Mouse (Mus musculus) brain, adult 2 months (tissue): ENCODE measurements around the gene Gm45837.

Source experiments
- DNase-seq: peaks from one replicate; pipeline ENCODE4 v3.0.0; 2011; ENCODE audit warnings: low read depth, low spot score

The Gm45837 gene

DNA sequence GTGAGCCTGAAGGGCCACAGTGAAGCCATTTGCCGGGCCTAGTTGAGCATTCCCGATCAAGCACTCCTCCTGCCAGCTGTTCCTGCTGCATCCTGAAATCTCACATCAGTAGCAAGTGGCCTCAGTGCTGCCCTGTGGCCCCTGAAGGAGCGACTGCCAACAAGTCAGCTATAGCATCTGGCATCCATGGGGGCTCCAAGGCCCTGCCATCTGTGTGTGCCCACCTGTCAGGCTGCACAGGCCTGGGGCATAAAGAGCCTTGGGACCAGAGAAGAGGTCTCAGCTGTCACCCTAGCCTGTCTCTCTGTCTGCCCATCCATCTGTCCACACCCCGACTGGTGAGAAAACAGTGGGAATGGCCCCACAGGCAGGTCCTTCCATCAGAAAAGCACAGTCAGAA, 54.2 kb downstream of the Gm45837 start:
- DNase-seq: no peak

DNA sequence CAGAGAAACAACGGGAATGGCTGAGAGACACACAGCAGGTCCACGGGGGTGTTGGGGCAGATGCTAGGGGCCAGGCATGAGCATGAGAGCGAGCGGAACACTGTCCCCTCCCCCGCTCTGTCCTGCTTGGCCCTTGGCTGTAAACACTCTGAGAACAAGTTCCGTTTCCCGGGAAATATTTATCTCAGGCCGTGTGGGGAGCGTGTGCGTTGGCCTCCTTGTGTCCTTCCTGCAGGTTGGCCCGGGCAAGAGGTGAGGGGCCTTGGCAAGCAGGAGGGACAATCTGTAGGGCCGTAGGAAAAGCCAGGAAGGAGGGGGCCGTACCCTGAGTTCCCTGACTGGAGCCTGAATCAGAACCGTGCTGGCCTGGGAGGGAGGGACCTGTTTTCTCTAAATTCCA, 54.7 kb downstream of the Gm45837 start:
- DNase-seq: no peak

DNA sequence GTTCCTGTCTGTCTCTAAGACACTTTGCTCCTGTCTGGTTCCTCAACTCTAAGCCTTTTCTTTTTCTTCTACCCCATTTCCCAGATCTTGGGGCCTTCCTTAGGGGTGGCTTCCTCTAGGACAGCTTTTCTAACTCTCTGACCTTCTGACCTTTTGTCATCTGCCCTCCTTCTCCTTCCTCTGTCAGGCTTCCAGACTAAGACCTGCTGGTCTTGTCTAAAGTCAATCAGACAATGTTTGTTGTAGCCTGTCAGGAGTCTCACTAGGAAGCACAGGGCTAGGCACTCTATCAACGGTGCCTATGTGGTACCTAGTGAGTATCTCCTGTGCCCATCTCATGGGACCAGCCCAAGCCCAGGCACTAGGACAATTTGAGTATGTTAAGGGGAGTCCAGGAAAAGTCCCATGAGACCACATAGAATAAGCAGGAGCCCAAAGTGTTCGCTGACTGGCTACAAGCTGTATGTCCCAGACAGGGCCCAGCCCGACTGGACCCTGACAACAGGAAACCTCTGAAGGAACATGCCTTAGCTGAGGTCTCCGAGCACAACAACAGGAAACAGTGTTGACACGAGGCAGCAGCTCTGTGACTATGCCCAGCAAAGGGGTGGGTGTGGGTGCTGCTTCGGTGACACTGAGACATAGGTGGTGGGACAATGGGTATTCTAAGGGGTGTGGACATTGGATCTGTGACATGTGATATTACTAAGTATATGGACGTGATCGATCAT, 55.3 kb downstream of the Gm45837 start:
- no peak for DNase-seq

DNA sequence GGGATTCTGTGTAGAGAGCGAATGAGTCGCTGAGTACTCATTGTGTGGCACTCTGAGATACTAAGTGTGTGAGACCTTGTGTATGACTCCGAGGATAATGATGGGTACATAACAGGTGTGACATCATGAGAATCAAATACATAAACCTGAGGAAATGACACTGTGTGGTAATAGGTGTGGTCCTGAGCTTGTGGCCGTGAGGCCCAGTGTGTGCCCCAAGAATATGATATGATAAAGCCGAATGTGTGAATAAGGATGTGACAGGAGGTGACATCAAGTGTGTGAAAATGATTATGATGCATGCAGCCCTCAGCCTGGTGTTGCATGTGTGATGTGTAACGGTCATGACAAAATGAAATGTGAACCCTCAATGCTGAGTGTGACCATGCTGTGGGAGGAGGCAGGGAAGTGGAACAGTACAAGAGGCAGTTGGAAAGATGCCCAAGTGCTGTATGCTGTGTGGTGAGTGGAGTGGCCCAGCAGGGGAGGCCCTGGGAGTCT, 55.9 kb downstream of the Gm45837 start:
- peak; percentile 79 for DNase-seq

GRCm38 (mm10) chr7:101471423-101471822, 60.7 kb downstream of the Gm45837 start:
- DNase-seq: no peak

GRCm38 (mm10) chr7:101471968-101472480, 61.3 kb downstream of the Gm45837 start:
- DNase-seq: peak; percentile 67

DNA sequence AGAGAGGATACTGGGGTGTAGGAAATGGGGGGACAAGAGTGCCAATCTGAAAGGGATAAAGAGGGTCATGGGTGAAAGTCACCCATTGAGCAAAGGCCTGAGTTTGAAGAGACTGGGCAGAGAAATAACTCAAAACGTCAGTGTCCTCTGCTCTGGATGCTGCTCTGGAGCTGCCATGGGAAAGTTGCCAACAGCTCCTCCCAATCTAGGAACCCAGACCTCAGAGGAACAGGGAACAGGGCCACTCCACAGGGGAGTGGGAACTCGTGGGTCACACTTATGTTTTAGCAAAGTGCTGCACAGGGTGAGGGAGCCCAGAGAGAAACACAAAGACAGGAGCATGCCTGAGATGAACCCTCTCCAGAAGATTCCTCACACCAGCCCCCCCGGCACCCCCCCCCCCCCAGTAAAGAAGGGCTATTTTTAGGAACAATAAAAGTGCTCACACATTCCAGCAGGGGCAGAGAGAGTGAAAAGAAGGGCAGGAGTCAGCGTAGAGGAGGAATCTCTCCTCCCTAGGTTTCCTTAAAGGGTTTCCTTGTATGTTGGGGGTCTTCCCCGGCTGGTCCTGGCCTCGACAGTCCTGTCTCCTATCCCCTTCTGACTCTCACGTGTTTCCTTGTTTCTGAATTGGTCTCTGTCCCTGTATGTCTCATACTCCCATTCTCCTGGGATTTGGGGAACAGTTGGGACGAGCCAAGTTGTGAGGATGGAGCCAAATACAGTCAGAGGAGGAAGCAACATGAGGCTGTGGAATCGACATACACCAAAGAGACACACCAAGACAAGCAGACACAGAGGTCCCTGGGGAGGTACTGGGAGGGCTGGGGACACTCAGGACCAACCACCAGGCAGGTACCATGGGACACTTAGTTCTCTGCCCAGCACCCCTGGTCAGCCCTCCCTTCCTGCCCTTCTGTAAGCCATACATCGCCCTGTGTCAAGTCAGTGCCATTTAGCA, 62.2 kb downstream of the Gm45837 start:
- peak; percentile 38 for DNase-seq

DNA sequence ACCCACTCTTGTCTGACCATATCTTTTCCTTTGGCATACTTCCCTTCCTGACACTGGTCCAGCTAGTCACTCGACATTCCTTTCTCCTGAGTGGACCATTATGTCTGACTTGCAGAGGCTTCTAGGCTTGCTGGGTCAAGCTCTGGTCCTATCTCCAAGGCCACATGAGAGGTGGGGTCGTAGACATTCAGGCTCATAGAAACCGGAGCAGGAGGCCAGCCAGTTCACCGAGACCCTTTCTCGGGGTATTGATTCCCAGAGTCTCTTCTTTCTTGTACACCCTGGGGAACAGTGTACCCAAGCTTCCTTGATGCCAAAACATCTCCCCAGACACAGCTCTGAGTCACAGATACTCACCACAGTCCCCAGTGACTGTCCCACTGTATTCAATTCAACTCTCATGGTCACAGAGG, 63.7 kb downstream of the Gm45837 start:
- DNase-seq: no peak

- peak; percentile 60 for DNase-seq
These were observed 65.3 kb downstream of the Gm45837 start for GRCm38 (mm10) chr7:101476028-101476427.

DNA sequence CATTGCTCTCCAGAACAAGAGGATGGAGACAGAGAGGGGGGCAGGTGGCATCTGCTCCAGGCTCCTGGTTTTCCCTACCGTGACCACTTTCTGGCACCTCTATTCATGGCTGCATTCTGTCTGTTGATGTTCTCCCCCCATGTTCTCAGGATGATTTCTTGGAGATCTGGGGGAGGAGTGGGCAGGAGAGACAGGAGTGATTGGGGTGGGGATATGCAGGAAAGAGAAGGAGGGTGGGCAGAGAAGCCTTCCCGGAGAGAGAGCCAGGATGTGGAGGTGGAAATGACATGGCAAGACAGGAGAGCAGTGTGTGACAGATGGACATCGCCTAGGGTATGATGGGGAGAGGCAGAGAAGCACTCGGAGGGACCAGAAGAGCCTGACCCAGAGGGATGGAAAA, 65.8 kb downstream of the Gm45837 start:
- DNase-seq: peak; percentile 64

GRCm38 (mm10) chr7:101477200-101477599, 66.5 kb downstream of the Gm45837 start:
- DNase-seq: peak; percentile 31

GRCm38 (mm10) chr7:101478099-101478498, 67.4 kb downstream of the Gm45837 start:
- no peak for DNase-seq

DNA sequence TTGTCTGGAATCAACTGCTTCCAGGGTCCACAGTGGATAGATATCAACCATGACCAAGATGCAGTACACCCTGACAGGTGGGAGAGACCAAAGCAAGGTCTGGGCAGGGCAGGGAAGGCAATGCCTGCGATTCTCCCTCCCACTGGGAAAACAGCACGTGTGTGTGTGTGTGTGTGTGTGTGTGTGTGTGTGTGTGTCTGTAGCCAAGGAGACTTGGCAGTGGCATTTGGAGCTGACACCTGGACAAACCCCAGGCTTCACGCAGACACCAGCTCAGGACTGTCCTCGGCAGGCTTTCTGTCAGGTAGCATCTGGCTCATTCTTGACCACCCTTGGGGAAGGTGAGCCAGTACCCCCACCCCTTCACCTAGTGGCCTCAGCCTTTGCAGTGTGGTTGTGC, 69.2 kb downstream of the Gm45837 start:
- no peak for DNase-seq

- no peak for DNase-seq
These were observed 70.0 kb downstream of the Gm45837 start for GRCm38 (mm10) chr7:101480671-101481070.

GRCm38 (mm10) chr7:101481872-101482498, 71.3 kb downstream of the Gm45837 start:
- DNase-seq: peak; percentile 76

DNA sequence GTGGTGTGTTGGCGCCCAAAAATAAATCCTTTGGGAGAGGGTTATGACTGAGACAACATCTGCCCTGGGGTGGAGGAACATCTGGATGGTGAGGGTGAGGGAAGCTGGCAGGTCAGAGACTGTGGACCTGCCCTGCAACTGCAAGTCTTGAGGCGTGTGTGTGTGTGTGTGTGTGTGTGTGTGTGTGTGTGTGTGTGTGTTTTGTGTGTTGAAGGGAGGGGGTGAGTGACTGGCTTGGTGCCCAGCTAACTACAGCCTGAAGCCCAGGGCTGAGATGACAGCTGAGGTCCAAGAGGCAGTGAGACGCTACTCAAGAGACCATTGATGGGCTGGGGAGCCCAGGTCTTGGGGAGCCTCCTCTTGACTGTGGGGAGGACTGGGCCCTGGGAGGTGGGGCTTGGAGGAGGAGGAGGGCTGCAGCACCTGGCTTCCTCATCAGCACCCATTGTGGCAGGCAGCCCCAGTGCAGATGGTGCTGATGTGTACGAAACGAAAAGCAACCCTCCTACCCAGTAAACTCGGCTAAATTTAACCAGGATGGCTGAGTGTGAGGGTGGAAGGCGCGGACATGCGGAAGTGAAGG, 71.9 kb downstream of the Gm45837 start:
- DNase-seq: peak; percentile 85

DNA sequence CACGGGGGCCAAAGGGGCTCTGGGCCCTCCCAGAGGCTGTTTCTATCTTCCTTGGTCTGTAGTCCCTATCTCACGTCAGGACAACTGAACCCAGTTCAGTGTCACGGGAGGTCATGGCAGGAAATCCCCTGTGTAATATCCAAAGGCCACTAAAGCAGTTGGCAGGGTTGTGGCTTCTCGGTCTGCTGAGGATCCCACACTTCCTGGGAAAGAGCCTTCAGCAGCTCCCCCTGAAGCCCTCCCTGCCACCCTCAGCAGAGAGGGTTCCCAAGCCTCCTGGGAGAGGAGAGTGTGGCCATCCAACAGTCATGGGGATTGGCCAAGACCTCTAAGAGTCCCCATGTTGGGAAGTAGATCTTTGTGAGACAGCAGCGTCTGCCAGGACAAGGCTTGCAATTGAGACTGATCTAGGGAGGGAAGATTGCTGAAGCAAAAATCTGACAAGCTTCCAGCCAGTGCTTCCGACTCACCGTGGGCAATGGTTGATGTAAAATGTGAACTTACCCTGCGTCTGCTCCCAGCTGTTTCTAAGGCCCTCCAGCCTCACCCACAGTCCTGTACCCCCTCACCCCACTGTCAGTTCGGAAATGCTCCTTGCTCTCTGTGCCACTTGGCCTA, 72.9 kb downstream of the Gm45837 start:
- DNase-seq: peak; percentile 55

- DNase-seq: no peak
These were observed 76.4 kb downstream of the Gm45837 start for GRCm38 (mm10) chr7:101487102-101487501.

- no peak for DNase-seq
These were observed 80.3 kb downstream of the Gm45837 start for GRCm38 (mm10) chr7:101490952-101491351.

- DNase-seq: no peak
These were observed 87.7 kb downstream of the Gm45837 start for GRCm38 (mm10) chr7:101498385-101498784.

- DNase-seq: peak; percentile 54
These were observed 88.6 kb downstream of the Gm45837 start for GRCm38 (mm10) chr7:101499251-101499650.
